Mouse (Mus musculus) MEL (cell line): ENCODE measurements around the gene Adgrv1.
"Not testable (repeated sequence)": the region's sequence is repeated elsewhere in the genome, so short reads cannot be mapped to it uniquely, and the experiment has no call there.

Source experiments
- CTCF ChIP-seq, 3 experiments: IDR thresholded peaks in 2 of 3; conservative IDR thresholded peaks in 1 of 3; 2 replicates each; pipeline ENCODE4 v1.5.1; 2011 to 2012; ENCODE audit warnings: low read length in 3 of 3, low read depth in 2 of 3, mild to moderate bottlenecking in 2 of 3, improper control_type of control experiment in 1 of 3, inconsistent platforms in 1 of 3, mixed read lengths in 1 of 3, moderate library complexity in 1 of 3; ENCODE audit not compliant: control insufficient read depth in 1 of 3, insufficient read depth in 1 of 3, poor library complexity in 1 of 3, severe bottlenecking in 1 of 3
- E2F4 ChIP-seq: IDR thresholded peaks from 2 replicates; pipeline ENCODE4 v1.6.1; 2011; ENCODE audit warnings: low read depth, low read length, improper control_type of control experiment, borderline replicate concordance
- EP300 ChIP-seq, 2 experiments: IDR thresholded peaks; 2 replicates each; pipeline ENCODE4 v1.6.1; 2011; ENCODE audit warnings: improper control_type of control experiment in 2 of 2, low read length in 2 of 2, low read depth in 1 of 2, mild to moderate bottlenecking in 1 of 2
- HCFC1 ChIP-seq: IDR thresholded peaks from 2 replicates; pipeline ENCODE4 v1.6.1; 2012; ENCODE audit warnings: low read depth, mild to moderate bottlenecking, inconsistent platforms, low read length, improper control_type of control experiment, moderate library complexity
- JUND ChIP-seq: IDR thresholded peaks from 2 replicates; pipeline ENCODE4 v1.6.1; 2011; ENCODE audit warnings: low read depth, mild to moderate bottlenecking, improper control_type of control experiment, low read length
- MAFK ChIP-seq: IDR thresholded peaks from 2 replicates; pipeline ENCODE4 v1.6.1; 2011; ENCODE audit warnings: low read depth, mild to moderate bottlenecking, low read length, improper control_type of control experiment, borderline replicate concordance
- NELFE ChIP-seq: IDR thresholded peaks from 2 replicates; pipeline ENCODE4 v1.6.1; 2011; ENCODE audit warnings: low read depth, low read length, improper control_type of control experiment
- POLR2A ChIP-seq, 2 experiments: IDR thresholded peaks; 2 replicates each; pipeline ENCODE4 v1.6.1; 2011 to 2012; ENCODE audit warnings: low read length in 2 of 2, mild to moderate bottlenecking in 2 of 2, control low read depth in 1 of 2, improper control_type of control experiment in 1 of 2, low read depth in 1 of 2, moderate library complexity in 1 of 2; ENCODE audit not compliant: control insufficient read depth in 1 of 2, insufficient read depth in 1 of 2, poor library complexity in 1 of 2
- SIN3A ChIP-seq: IDR thresholded peaks from 2 replicates; pipeline ENCODE4 v1.6.1; 2012; ENCODE audit warnings: low read length, improper control_type of control experiment, inconsistent platforms
- TBP ChIP-seq: IDR thresholded peaks from 2 replicates; pipeline ENCODE4 v1.8.0; 2011; ENCODE audit warnings: low read depth, low read length, improper control_type of control experiment
- UBTF ChIP-seq: IDR thresholded peaks from 2 replicates; pipeline ENCODE4 v1.6.1; 2012; ENCODE audit warnings: low read depth, mild to moderate bottlenecking, inconsistent platforms, low read length, improper control_type of control experiment, moderate library complexity, borderline replicate concordance; ENCODE audit not compliant: insufficient read depth
- ZC3H11A ChIP-seq: IDR thresholded peaks from 2 replicates; pipeline ENCODE4 v1.6.1; 2012; ENCODE audit warnings: low read depth, mild to moderate bottlenecking, inconsistent platforms, low read length, improper control_type of control experiment

GRCm38 (mm10) chr13:81650382-81650781 lies 17.4 kb upstream of the Adgrv1 start:
- not testable (repeated sequence) for TF ChIP-seq TBP; CTCF (IDR thresholded peaks at IDR 0.05 in 2 of 3, conservative IDR thresholded peaks at IDR 0.05 in 1 of 3; ENCODE audit: control insufficient read depth in 1 of 3, insufficient read depth in 1 of 3, low read depth in 2 of 3, low read length in 3 of 3, poor library complexity in 1 of 3, severe bottlenecking in 1 of 3); MAFK; UBTF; ZC3H11A; HCFC1; NELFE; JUND; POLR2A (IDR thresholded peaks at IDR 0.05; ENCODE audit: control insufficient read depth in 1 of 2, insufficient read depth in 1 of 2, low read depth in 1 of 2, low read length in 2 of 2, poor library complexity in 1 of 2); E2F4; SIN3A
- TF ChIP-seq EP300 (IDR thresholded peaks at IDR 0.05; ENCODE audit: low read depth in 1 of 2, low read length in 2 of 2), result peak in 1 of 2 experiments; percentile 35; a peak in 1 of 4 replicates
